Mouse (Mus musculus): ENCODE results near the gene Aifm2.

Aifm2 gene

DNA sequence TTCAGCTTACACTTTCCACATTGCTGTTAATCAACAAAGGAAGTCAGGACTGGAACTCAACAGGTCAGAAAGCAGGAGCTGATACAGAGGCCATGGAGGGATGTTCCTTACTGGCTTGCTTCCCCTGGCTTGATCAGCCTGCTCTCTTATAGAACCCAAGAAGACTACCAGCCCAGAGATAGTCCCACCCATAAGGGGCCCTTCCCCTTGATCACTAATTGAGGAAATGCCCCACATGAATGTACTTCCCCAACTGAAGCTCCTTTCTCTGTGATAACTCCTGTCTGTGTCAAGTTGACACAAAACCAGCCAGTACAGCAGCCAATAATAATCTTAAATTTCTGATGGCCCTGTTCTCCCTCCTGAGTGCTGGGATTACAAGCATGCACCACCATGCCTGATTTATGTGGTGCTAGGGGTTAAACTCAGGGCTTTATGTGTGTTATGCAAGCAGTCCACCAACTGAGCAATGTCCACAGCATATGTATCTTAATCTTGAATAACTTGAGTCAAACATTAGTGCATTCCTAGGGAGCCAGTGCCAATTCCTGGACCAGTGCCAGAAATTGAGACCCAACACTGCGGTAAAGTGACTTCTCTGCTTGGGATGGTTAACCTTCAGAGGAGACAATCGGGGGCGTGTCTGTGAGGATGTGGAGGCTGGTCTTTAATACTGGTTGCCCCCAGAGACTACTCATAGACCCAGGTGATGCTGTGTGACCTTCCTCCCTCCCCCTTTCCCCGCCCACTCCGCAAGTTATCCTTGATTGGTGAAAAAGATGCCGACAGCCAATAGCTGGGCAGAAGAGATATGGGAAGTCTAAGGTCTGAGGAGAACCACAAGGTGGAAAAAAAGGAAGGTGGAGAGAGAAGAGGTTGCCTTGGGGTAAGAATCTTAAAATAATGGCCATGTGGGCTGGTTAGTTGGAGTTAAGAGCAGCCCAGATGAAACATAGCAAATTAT is 8.4 kb upstream of the Aifm2 start:
- CTCF ChIA-PET, result interaction anchor here in 2 of 4 experiments (0.6 kb wide), 2 partner anchors 38 to 276 kb away, joined by 3 to 4 read pairs; no protein-coding TSS in a partner anchor
- POLR2A ChIA-PET, result interaction anchor here in 1 of 4 experiments (0.5 kb wide), 1 partner anchor 39 kb away, joined by 3 read pairs; no protein-coding TSS in a partner anchor

DNA sequence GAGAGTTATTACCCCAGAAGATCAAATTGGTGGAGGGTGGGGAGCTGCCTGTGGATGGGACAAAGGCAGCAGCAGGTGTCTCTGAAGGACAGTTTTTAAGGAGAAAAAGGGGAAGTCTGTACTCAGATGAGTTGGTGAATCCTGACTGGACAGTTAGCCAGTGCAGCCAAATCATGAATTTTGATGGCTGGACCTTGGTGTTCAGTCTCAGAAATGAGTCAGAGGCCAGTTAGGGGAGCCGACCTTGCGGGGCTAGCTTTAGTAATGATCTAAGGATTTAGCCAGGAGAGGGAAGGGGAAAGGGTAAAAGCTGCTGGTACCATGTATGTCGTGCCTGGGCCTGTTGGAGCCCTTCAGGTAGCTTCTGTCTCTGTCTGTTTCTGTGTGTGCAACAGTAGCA is 1.5 kb upstream of the Aifm2 start:
- ChIA-PET POLR2A (interaction anchor here in 2 of 4 experiments (0.6 to 2.1 kb wide), 3 partner anchors 10 to 354 kb away, joined by 4 to 14 read pairs (median 6); no protein-coding TSS in a partner anchor), CTCF (interaction anchor here in 1 of 4 experiments (0.7 kb wide), 1 partner anchor 17 kb away, joined by 3 read pairs; no protein-coding TSS in a partner anchor)

GRCm38 (mm10) chr10:61714146-61714545 is 917 bp upstream of the Aifm2 start:
- CTCF ChIA-PET, result interaction anchor here in 1 of 4 experiments (1.0 kb wide), 2 partner anchors 31 to 547 kb away, joined by 3 to 4 read pairs; no protein-coding TSS in a partner anchor
- POLR2A ChIA-PET, result interaction anchor here in 2 of 4 experiments (0.7 to 2.1 kb wide), 6 partner anchors 11 to 466 kb away, joined by 3 to 14 read pairs (median 4); no protein-coding TSS in a partner anchor

- POLR2A ChIA-PET, result interaction anchor here (0.6 to 2.1 kb wide), 11 partner anchors 12 to 387 kb away, joined by 3 to 14 read pairs (median 4); partner anchors contain the start of gene Sar1a (in 1 of the 4)
These were observed 387 bp downstream of the Aifm2 start for GRCm38 (mm10) chr10:61715462-61715837.

GRCm38 (mm10) chr10:61715996-61716864 is 1.2 kb downstream of the Aifm2 start:
- POLR2A ChIA-PET, result interaction anchor here in 2 of 4 experiments (0.6 to 1.3 kb wide), 3 partner anchors 18 to 86 kb away, joined by 3 to 5 read pairs (median 4); no protein-coding TSS in a partner anchor
- CTCF ChIA-PET, result interaction anchor here in 1 of 4 experiments (1.1 kb wide), 1 partner anchor 14 kb away, joined by 5 read pairs; no protein-coding TSS in a partner anchor

More at GRCm38 (mm10) chr10:61715462-61715837, 387 bp downstream of the Aifm2 start:
- CTCF ChIA-PET, result interaction anchor here in 1 of 4 experiments (0.6 to 1.1 kb wide), 5 partner anchors 15 to 516 kb away, joined by 3 to 5 read pairs (median 3); no protein-coding TSS in a partner anchor

GRCm38 (mm10) chr10:61717406-61718296 is 2.6 kb downstream of the Aifm2 start:
- ChIA-PET CTCF (interaction anchor here in 2 of 4 experiments (0.5 to 0.8 kb wide), 3 partner anchors 11 to 545 kb away, joined by 3 to 5 read pairs (median 4); no protein-coding TSS in a partner anchor), POLR2A (interaction anchor here in 1 of 4 experiments (0.6 to 0.8 kb wide), 2 partner anchors 110 to 334 kb away, joined by 3 to 4 read pairs; no protein-coding TSS in a partner anchor)

DNA sequence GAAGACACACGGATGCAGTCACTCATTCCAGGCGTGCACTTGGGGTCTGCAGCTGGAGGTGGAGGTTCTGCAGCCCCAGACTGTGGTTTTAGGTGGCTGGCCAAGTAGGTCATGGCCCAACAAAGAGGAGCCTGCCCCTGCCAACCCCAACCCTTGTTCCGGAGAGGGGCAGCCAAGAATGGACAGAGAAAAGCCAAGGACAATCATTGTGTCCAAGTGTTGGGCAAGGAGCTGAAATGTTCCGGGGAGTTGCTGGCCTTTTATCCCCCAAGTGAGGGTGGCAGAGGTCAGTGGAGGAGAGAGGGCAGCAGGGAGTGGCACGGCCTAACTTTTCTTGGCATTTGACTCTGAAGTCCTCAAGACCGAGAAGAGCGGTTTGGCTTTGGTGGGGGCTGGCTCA is 5.3 kb downstream of the Aifm2 start:
- CTCF ChIA-PET, result interaction anchor here in 2 of 4 experiments (0.8 to 0.9 kb wide), 2 partner anchors 14 to 25 kb away, joined by 3 to 4 read pairs; no protein-coding TSS in a partner anchor
- POLR2A ChIA-PET, result no interaction called here

DNA sequence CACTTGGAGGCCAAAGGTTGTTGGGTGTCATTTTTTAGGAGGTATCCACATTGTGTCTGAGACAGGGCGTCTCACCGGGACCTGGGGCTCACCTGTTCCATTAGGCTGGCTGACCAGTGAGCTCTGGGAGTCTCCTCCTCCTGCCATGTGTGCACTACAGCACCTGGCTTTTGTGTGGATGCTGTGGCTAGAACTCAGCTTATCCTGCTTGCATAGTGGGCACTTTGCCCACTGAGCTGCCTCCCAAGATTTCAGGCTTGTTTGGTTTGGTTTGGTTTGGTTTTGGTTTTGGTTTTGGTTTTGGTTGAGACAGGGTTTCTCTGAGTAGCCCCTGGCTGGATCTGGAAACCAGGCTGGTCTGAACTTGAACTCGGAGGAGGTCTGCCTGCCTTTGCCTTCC is 7.2 kb downstream of the Aifm2 start:
- CTCF ChIA-PET, result interaction anchor here in 2 of 4 experiments (1.1 to 1.3 kb wide), 3 partner anchors 12 to 120 kb away, joined by 3 to 4 read pairs (median 3); no protein-coding TSS in a partner anchor
- POLR2A ChIA-PET, result interaction anchor here in 1 of 4 experiments (0.7 to 1.2 kb wide), 2 partner anchors 10 to 28 kb away, joined by 3 read pairs; no protein-coding TSS in a partner anchor

DNA sequence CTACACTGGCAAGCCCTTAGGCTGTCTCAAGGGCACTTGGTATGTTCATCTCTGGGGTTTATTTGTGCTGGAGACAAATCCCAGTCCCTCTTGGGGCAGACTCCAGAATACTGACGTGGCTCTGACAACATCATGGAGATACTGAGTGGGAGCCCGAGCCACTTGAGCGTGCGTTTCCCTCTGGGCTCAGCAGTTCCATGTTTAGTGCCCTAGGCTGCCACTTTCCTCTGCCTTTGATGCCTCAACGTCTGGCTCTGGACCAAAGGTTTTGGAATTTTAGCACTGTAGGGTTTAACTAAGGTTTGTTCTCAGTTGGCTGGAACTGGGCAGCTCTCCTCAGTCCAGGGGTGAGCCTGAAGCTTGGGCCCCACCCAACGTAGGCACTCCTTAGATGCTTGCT is 8.2 kb downstream of the Aifm2 start:
- ChIA-PET CTCF (no interaction called here), POLR2A (interaction anchor here in 1 of 4 experiments (0.7 kb wide), 1 partner anchor 31 kb away, joined by 4 read pairs; no protein-coding TSS in a partner anchor)

- ChIA-PET CTCF (interaction anchor here in 2 of 4 experiments (1.0 to 1.5 kb wide), 4 partner anchors 12 to 237 kb away, joined by 3 to 5 read pairs (median 4); partner anchors contain the start of gene Aifm2 (in 1 of the 2)), POLR2A (interaction anchor here in 1 of 4 experiments (0.6 to 0.9 kb wide), 2 partner anchors 10 to 291 kb away, joined by 3 read pairs; no protein-coding TSS in a partner anchor)
These were observed 14.1 kb downstream of the Aifm2 start for GRCm38 (mm10) chr10:61729181-61729580.

GRCm38 (mm10) chr10:61730171-61730570 is 15.1 kb downstream of the Aifm2 start:
- POLR2A ChIA-PET, result no interaction called here
- CTCF ChIA-PET, result interaction anchor here in 1 of 4 experiments (0.6 to 1.5 kb wide), 4 partner anchors 15 to 238 kb away, joined by 3 to 5 read pairs (median 4); partner anchors contain the start of gene Aifm2

DNA sequence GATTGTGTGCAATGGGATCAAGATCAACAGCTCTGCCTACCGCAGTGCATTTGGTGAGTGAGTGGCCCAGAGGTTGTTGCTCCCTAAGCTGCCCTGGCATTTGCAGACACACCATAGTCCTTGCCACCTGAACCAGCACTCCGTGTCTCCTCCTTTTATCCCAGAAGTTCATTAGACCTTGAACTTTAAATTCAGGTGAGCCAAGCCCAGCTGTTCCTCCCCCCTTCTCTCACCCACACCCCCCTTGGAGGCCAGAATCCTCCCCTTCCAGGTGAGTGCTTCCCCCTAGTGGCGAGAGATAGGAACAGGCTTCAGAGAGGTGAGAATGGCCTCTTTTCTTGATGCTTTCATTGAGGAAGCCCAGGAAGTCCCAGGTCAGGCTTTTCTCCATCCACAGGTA is 19.3 kb downstream of the Aifm2 start:
- POLR2A ChIA-PET, result interaction anchor here (0.6 to 1.3 kb wide), 7 partner anchors 9 to 86 kb away, joined by 3 to 5 read pairs (median 3); partner anchors contain the start of genes Aifm2 (in 1 of the 4) and Ppa1 (in 1 of the 4)
- CTCF ChIA-PET, result interaction anchor here (0.5 to 4.0 kb wide), 31 partner anchors 9 to 1522 kb away, joined by 3 to 17 read pairs (median 4); partner anchors contain the start of genes Aifm2 (in 1 of the 4) and Ppa1 (in 1 of the 4)

DNA sequence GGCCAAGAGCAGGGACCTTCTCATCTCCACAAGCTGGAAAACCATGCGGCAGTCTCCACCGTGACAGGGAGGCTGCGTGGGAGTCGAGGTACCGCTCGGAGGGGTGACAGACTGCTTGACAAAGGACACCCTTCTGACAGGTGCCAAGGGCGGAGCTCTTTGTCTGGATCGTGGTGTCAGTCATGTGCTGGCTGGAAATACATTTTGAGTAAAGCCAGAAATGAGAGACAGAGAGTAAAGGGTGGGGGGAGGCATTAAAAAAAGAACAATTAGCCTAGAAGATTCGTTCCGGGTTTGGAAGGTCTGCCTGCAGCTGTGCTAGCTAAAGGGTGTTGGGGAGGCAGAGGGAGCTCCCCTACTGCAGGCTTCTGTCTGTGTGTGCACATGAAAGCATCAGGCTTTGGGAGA is 21.6 kb downstream of the Aifm2 start:
- POLR2A ChIA-PET, result interaction anchor here in 1 of 4 experiments (0.6 kb wide), 1 partner anchor 696 kb away, joined by 4 read pairs; no protein-coding TSS in a partner anchor
- CTCF ChIA-PET, result interaction anchor here in 2 of 4 experiments (1.3 to 1.9 kb wide), 2 partner anchors 8 to 245 kb away, joined by 3 to 6 read pairs; no protein-coding TSS in a partner anchor

DNA sequence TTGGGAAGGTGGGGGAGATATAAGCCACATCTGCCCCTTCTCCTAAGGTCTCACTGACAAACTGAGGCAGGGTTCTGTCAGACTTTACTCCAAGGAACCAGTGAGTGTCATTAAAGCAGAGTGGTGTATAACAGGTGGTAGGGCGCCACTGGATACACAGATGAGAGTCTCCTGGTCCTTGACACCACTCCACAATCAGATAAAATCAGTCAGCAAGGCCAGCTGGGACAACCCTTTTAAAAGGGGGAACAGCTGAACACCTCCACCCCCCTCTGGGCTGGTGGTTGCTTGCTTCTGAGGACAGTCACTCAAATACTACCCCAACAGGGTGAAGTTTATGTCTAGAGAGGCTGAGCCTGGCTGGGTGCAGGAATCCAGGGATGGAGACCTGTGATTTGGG is 22.5 kb downstream of the Aifm2 start:
- ChIA-PET POLR2A (no interaction called here), CTCF (interaction anchor here in 1 of 4 experiments (0.8 kb wide), 1 partner anchor 11 kb away, joined by 3 read pairs; no protein-coding TSS in a partner anchor)

DNA sequence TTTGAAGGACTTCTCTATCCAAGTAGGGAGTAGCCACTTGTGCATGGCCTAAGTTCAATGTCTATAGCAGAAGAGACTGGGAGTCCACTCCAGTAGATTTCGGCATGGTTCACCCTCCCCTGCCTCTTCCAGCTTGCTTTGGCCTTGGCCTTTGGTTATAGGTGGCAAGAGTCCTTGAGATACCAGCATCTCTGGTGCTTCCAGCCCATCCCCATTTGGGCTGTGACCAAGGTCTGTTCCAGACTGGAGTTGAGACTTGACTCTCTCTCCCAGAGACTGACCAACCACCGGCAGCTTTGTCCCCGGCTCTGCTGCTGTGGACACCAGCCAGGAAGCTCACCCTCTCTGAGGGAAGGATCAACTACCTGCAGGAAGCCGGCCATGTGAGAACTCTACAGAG is 23.1 kb downstream of the Aifm2 start:
- CTCF ChIA-PET, result interaction anchor here in 1 of 4 experiments (0.8 kb wide), 1 partner anchor 12 kb away, joined by 3 read pairs; no protein-coding TSS in a partner anchor
- POLR2A ChIA-PET, result interaction anchor here in 1 of 4 experiments (1.3 kb wide), 1 partner anchor 52 kb away, joined by 3 read pairs; no protein-coding TSS in a partner anchor

DNA sequence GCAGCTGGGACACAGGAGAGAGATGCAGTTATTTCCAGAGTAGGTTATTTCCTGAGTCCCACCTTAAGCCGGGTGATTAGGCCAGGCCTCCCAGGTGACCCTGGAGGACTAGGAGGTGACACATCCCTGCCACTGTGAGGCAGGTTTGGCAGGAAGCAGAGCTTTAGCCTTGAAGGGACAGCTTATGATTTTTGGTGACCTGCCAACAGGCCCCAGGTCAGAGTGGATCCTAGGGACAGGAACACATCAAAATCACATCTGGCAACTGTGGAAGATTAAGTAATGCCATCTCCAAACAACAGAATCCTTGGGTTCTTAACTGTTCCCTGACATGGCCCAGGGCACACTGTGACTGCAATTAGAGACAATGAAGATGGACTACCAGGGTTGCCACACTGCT is 26.2 kb downstream of the Aifm2 start:
- POLR2A ChIA-PET, result interaction anchor here in 3 of 4 experiments (0.6 to 1.0 kb wide), 6 partner anchors 9 to 122 kb away, joined by 3 to 5 read pairs (median 4); partner anchors contain the start of gene H2afy2 (in 1 of the 3)
- CTCF ChIA-PET, result interaction anchor here (0.6 to 2.7 kb wide), 16 partner anchors 9 to 441 kb away, joined by 3 to 7 read pairs (median 4); no protein-coding TSS in a partner anchor
